Mouse (Mus musculus): ENCODE measurements around the gene Vmp1.

DNA sequence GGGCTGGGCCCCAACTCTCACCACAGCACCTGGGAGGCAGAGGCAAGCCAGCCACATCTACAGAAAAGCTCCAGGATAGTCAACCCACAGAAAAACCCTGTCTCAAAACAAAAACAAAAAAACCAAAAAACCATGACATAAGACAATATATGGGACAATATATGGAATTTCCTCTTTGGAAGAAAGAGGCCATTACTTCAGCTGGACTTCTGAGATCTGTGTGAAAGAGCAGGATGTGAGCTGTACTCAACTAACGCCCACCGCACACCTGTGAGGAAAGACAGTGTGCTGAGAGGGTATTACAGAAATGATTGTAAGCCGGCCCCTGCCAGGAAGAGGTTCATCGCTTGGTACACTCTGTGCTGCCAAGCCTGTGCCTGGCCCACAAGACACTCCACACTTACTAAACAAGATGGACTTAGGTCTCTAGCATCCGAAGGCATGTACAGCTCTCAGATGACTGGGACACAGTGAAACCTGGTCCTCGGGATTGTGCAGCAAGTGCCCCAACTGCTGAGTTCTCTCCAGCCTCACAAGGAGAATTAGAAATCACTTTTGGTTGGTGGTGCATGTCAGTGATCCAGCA is 109.9 kb downstream of the Vmp1 start:
- TF ChIP-seq POLR2A (IDR thresholded peaks at IDR 0.05; ENCODE audit: borderline replicate concordance, extremely low read depth, insufficient read depth, insufficient read length, poor library complexity, severe bottlenecking): no peak
- TF ChIP-seq CTCF (IDR thresholded peaks at IDR 0.05; ENCODE audit: borderline replicate concordance, extremely low read depth, insufficient read depth, insufficient read length): no peak

Measured in brain, embryonic 14.5 days (tissue).